Mouse (Mus musculus) midbrain, embryonic 15.5 days (tissue): ENCODE measurements around the gene Eva1b. TPM values are rescaled to one million over a fixed set of nuclear protein-coding genes. Genes with fewer than 3 reads are reported as not detected.

ENCODE experiments used
- ATAC-seq: fragments of 200-750 bp; cut with Nextera tagmentation; replicated peaks from 2 replicates; pipeline ENCODE4 v1.8.0; 2017; ENCODE audit warnings: moderate TSS enrichment
- H3K27ac ChIP-seq: fragments of 300-500 bp; sonication (generic); 2 replicates; pipeline ENCODE4 v1.5.1; 2015; ENCODE audit warnings: mild to moderate bottlenecking, inconsistent platforms
- H3K27me3 ChIP-seq: fragments of 300-500 bp; sonication (generic); replicated peaks from 2 replicates; pipeline ENCODE4 v1.6.1; 2015; ENCODE audit warnings: inconsistent platforms
- H3K36me3 ChIP-seq: fragments of 300-500 bp; sonication (generic); replicated peaks from 2 replicates; pipeline ENCODE4 v1.6.1; 2015; ENCODE audit warnings: inconsistent platforms
- H3K4me1 ChIP-seq: fragments of 300-500 bp; sonication (generic); 2 replicates; pipeline ENCODE4 v1.6.1; 2015; ENCODE audit warnings: inconsistent platforms
- H3K4me2 ChIP-seq: fragments of 300-500 bp; sonication (generic); 2 replicates; pipeline ENCODE4 v1.6.1; 2015; ENCODE audit warnings: inconsistent platforms, mild to moderate bottlenecking, moderate library complexity
- H3K4me3 ChIP-seq: fragments of 300-500 bp; sonication (generic); 2 replicates; pipeline ENCODE4 v1.5.1; 2015; ENCODE audit warnings: mild to moderate bottlenecking, inconsistent platforms
- H3K9ac ChIP-seq: fragments of 300-500 bp; sonication (generic); 2 replicates; pipeline ENCODE4 v1.6.1; 2015; ENCODE audit warnings: mild to moderate bottlenecking, inconsistent platforms
- H3K9me3 ChIP-seq: fragments of 300-500 bp; sonication (generic); 2 replicates; pipeline ENCODE4 v1.6.1; 2016; ENCODE audit warnings: inconsistent platforms
- WGBS: fragments of 180-500 bp; shearing (Covaris S2); methylation state at CpG from one replicate; pipeline ENCODE4 v1.1.7; 2015; ENCODE audit warnings: mixed read lengths; 5-methylcytosine and 5-hydroxymethylcytosine counted together
- polyA plus RNA-seq: library from polyadenylated mRNA; unstranded; fragments of >200 nt; fragmentation: Nextera tagmentation; extraction: Ambion mirVana; gene quantifications from 2 replicates; pipeline ENCODE4 v1.2.1, GENCODE M21; 2015

Gene Eva1b
- polyA plus RNA-seq, 1 experiment from 2014 or later: 12.0 TPM

DNA sequence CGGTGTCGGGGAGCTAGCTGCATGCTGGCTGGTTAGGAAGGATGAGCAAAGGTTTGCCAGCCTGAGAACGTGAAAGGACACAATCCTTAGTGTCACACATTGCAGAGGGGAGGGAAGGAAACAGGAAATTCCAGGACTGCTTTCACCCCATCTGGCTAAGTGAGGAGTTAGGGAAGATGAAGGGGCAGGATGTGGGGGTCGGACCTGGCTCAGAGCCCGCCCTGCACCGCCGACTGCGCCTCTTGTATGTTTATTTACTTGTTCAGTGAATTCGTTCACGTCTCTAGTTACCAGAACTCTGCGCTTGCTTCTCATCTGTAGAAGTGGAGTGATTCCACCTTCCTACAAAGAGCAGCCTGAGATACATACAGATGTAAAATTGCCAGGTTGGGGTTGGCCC, 17.0 kb upstream of the Eva1b start:
- 0 out of 2 replicates have a peak overlapping the region, but pooled peaks have one; percentile 23 for H3K27ac ChIP-seq
- H3K4me3 ChIP-seq: no peak overlapping the region
- peaks cover 33% of the 10 kb centered on the region for H3K36me3 ChIP-seq
- H3K9ac ChIP-seq: no peak overlapping the region
- H3K4me1 ChIP-seq: peaks cover 15% of the 10 kb centered on the region
- ATAC-seq: no peak
- 91% methylated on average over 11 of the region's 11 CpGs for WGBS
- no peaks in the 10 kb centered on the region for H3K9me3 ChIP-seq
- H3K4me2 ChIP-seq: no peak overlapping the region
- H3K27me3 ChIP-seq: no peaks in the 10 kb centered on the region

DNA sequence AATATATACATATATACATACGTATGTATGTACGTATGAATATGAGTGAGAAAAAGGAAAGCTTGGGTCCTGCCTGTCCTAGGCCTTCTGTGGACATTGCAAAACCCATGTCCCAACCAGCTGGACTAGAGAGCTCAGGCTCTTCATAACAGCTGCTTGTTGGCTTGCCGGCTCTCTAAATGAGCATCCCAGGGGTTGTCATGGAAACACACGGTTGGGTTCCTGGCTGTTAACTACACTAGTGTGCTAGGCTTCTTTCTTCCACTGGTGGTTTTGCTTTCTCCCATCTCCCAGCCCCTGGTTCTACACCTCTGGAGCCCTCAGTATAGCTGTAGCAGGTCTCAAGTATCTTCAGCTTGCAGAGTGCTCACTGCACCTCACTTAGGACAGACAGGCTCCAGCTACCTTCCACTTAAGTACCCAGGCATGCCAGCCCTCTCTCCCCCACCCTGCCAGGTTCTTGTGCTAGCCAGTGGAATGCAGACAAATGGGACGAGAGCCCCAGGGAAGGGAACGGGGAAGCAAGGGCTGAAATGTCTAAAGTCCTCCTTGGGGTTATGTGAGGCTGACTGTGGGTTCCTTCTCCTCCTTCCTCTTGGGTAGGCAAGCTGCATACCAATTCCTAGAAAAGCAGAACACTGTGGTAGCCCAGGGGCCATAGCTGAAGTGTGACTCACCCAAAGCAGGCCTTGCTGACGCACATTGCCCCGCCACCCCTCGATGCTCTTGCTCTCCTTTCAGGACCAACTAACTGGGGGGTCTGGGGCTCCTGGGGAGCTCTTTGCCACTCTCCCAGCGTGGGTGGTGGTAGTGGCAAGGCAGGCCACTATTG, 16.0 kb upstream of the Eva1b start:
- no peak overlapping the region for H3K9ac ChIP-seq
- 0 out of 2 replicates have a peak, but pooled peaks have one; percentile 62 for ATAC-seq

GRCm38 (mm10) chr4:126132636-126133264, 14.8 kb upstream of the Eva1b start:
- no peak overlapping the region for H3K9ac ChIP-seq
- WGBS: 75% methylated on average over 6 of the region's 6 CpGs

More for the DNA sequence above, 16.0 kb upstream of the Eva1b start:
- peaks cover 30% of the 10 kb centered on the region for H3K36me3 ChIP-seq
- H3K9me3 ChIP-seq: no peaks in the 10 kb centered on the region
- no peak overlapping the region for H3K4me2 ChIP-seq
- H3K27ac ChIP-seq: peak overlapping the region; percentile 39; the same call in 1 of the 2 replicates
- no peak overlapping the region for H3K4me3 ChIP-seq
- no peaks in the 10 kb centered on the region for H3K27me3 ChIP-seq
- peaks cover 15% of the 10 kb centered on the region for H3K4me1 ChIP-seq
- 66% methylated on average over 10 of the region's 10 CpGs for WGBS

DNA sequence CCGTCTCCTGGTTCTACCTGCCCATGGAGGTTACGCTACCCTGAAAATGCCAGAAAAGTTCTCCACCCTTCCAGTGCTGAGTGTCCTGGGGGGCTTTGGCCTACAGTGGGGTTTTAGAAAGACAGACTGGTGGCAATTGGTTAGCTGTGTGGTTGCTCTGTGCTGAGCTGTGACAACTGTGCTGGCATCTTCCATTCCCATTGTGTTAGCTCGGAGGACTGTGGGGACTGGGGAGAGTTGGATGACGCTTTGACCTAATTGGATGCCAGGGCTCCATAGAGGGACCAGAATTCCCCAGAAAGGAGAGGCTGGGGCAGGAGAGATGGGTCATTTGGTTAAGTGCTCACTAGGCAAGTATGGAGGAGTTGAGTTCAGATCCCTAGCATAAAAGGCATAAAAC, 13.3 kb upstream of the Eva1b start:
- Histone ChIP-seq H3K4me2 (no peak overlapping the region), H3K27me3 (no peaks in the 10 kb centered on the region), H3K27ac (no peak overlapping the region), H3K9ac (no peak overlapping the region), H3K4me3 (no peak overlapping the region), H3K9me3 (no peaks in the 10 kb centered on the region), H3K36me3 (peaks cover 49% of the 10 kb centered on the region), H3K4me1 (peaks cover 15% of the 10 kb centered on the region)
- WGBS: 93% methylated on average over 4 of the region's 4 CpGs
- no peak for ATAC-seq

More at GRCm38 (mm10) chr4:126132636-126133264, 14.8 kb upstream of the Eva1b start:
- Histone ChIP-seq H3K4me2 (no peak overlapping the region), H3K36me3 (peaks cover 40% of the 10 kb centered on the region), H3K4me3 (no peak overlapping the region), H3K9me3 (no peaks in the 10 kb centered on the region), H3K27me3 (no peaks in the 10 kb centered on the region), H3K27ac (0 out of 2 replicates have a peak overlapping the region, but pooled peaks have one; percentile 15), H3K4me1 (peaks cover 15% of the 10 kb centered on the region)
- ATAC-seq: no peak

DNA sequence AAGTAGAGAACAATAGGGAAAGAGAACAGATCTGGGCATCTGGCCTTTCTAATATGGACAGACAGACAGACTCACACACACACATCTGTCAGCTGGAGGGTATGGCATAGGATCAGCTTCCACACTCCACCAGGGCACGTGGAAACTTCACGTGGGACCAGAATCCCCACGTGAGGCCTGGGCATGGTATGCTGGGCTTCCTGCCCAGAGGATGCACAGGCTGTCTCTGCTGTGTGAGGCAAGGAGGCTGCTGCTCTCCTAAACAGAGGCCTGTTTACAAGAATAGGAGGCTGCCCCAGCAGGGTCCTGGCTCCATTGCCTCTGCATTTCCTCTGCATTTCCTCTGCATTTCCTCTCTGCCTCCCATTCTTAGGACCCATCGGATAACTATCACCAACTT, 12.9 kb upstream of the Eva1b start:
- peaks cover 15% of the 10 kb centered on the region for H3K4me1 ChIP-seq
- ATAC-seq: no peak
- WGBS: 89% methylated on average over 4 of the region's 4 CpGs
- no peak overlapping the region for H3K4me3 ChIP-seq
- H3K9ac ChIP-seq: no peak overlapping the region
- H3K36me3 ChIP-seq: peaks cover 50% of the 10 kb centered on the region
- no peaks in the 10 kb centered on the region for H3K9me3 ChIP-seq
- no peaks in the 10 kb centered on the region for H3K27me3 ChIP-seq
- no peak overlapping the region for H3K27ac ChIP-seq
- no peak overlapping the region for H3K4me2 ChIP-seq

DNA sequence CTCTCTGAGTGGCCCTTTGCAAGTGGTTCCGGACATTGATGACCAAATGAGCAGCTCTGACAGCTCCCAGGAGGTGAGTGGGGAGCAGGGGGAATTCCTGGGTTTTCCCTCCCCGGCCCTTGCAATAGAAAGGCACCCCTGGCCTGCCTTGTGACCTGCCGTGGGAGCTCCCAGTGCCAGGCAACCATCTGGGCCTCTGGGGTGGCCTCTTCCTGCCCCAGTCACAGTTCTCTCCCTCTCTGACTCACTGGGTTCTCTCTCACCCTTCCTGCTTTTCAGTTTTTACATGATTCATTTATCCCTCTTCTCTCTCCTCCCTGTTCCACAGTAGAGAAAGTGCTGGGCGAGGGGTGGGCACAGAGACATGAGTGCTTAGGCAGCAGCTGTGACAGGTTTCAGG, 9.8 kb upstream of the Eva1b start:
- no peak overlapping the region for H3K27ac ChIP-seq

DNA sequence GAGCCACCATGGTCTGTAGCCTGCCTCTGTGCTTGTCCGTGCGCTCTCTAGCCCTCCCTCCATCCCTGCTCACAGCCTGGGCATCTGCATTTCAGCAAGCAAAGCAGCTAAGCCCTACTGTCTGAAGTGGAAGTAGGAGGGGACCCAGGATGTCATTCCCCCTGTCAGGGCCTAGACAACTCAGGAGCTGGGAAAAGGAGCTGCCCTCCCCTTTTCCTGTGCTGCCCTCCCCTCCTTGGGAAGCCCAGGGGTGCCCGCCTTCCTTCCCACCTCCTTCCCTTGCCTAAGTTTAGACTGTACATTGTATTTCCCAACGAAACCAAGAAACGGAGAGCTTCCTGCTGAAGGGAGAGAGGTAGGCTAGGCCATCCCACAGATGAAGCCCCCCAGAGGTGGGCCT, 6.5 kb upstream of the Eva1b start:
- ATAC-seq: no peak
- 86% methylated on average over 5 of the region's 5 CpGs for WGBS
- peaks cover 34% of the 10 kb centered on the region for H3K36me3 ChIP-seq

More for the DNA sequence above, 9.8 kb upstream of the Eva1b start:
- Histone ChIP-seq H3K9me3 (no peaks in the 10 kb centered on the region), H3K4me3 (no peak overlapping the region), H3K4me2 (no peak overlapping the region), H3K27me3 (no peaks in the 10 kb centered on the region), H3K36me3 (peaks cover 50% of the 10 kb centered on the region), H3K4me1 (peaks cover under 1% of the 10 kb centered on the region; the same call in 1 of the 2 replicates), H3K9ac (no peak overlapping the region)
- 84% methylated on average over 4 of the region's 4 CpGs for WGBS
- ATAC-seq: no peak

GRCm38 (mm10) chr4:126145396-126145795, 2.1 kb upstream of the Eva1b start:
- no peak overlapping the region for H3K9ac ChIP-seq
- no peak for ATAC-seq
- peaks cover 22% of the 10 kb centered on the region for H3K4me1 ChIP-seq
- H3K27ac ChIP-seq: no peak overlapping the region
- peaks cover 32% of the 10 kb centered on the region for H3K27me3 ChIP-seq
- H3K4me2 ChIP-seq: no peak overlapping the region
- H3K4me3 ChIP-seq: no peak overlapping the region
- no peaks in the 10 kb centered on the region for H3K9me3 ChIP-seq
- no peaks in the 10 kb centered on the region for H3K36me3 ChIP-seq
- 62% methylated on average over 4 of the region's 4 CpGs for WGBS

More for the DNA sequence above, 6.5 kb upstream of the Eva1b start:
- Histone ChIP-seq H3K4me2 (no peak overlapping the region), H3K27ac (no peak overlapping the region), H3K4me1 (no peaks in the 10 kb centered on the region), H3K4me3 (no peak overlapping the region), H3K27me3 (no peaks in the 10 kb centered on the region), H3K9ac (no peak overlapping the region), H3K9me3 (no peaks in the 10 kb centered on the region)

DNA sequence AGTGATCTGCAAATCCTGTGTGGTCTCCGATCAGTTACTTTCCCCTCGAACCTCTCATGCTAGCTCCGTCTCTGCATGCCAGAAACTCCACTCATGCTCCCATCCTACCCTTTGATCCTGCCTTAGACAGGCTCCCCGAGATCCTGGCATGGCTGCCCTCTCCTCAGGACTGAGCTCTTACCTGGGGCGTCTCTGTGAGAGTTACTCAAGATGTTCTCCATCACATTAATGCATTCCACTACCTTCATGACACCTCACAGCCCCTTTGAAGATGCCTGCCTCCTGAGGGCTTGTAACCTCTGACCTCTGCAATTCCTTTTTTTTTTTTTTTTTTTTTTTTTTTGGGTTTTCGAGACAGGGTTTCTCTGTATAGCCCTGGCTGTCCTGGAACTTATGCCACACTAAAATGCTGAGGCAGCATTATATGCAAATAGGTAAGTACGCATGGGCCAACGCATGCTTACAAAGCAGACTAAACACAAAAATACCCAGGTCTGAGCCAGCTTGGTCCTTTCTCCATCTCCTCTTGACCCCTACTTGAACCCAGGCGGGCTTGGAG, 491 bp upstream of the Eva1b start:
- H3K4me1 ChIP-seq: peaks cover 22% of the 10 kb centered on the region
- H3K36me3 ChIP-seq: no peaks in the 10 kb centered on the region
- WGBS: 59% methylated on average over 9 of the region's 9 CpGs
- H3K27ac ChIP-seq: no peak overlapping the region
- no peak overlapping the region for H3K4me2 ChIP-seq
- no peak for ATAC-seq
- no peak overlapping the region for H3K9ac ChIP-seq
- peaks cover 38% of the 10 kb centered on the region for H3K27me3 ChIP-seq
- H3K4me3 ChIP-seq: no peak overlapping the region
- no peaks in the 10 kb centered on the region for H3K9me3 ChIP-seq

DNA sequence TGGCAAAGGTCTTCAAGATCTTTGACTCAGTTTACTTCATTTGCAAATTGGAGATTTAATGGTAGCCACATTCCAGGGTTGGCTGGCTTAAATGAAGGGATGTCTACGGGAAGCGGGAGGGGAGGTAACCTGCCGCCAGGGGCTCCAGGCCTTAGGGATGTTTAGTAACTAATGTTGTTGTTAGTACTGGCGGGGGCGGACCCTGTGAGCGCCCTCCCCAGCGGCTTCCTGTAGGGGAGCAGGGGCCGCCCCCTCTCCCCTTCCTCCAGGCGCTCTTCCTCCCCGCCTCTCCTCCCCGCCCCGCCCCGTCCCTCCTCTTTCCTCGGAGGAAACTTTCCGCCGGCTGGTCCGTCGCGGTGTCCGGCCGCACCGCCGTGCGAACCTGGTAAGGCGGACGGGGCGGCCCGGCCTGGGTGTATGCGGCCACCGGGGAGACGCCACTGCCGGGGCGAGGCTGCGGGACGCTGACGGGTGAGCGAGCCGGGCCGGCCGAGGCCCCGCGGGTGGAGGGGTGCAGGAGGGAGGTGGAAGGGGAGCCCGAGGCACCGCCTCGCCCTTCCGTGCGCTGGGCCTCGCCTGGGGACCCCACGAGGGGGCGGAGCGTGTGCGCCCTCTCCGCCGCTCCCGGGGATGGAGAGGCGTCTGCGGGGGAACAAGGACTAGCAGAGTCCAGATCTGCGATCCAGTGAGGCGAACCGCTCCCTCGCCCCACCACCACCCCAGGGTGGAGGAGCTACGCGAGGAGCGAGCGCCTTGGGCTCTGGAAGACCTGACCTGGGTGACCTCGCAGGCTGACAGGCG, 817 bp downstream of the Eva1b start:
- H3K4me3 ChIP-seq: peak overlapping the region; percentile 35
- no peak overlapping the region for H3K27ac ChIP-seq
- under 1% methylated on average over 63 of the region's 67 CpGs for WGBS
- H3K36me3 ChIP-seq: no peaks in the 10 kb centered on the region
- H3K9ac ChIP-seq: peak overlapping the region; percentile 18; the same call in 1 of the 2 replicates
- peak overlapping the region; percentile 59 for H3K4me2 ChIP-seq
- peaks cover 38% of the 10 kb centered on the region for H3K27me3 ChIP-seq
- ATAC-seq: 0 out of 2 replicates have a peak, but pooled peaks have one; percentile 45
- no peaks in the 10 kb centered on the region for H3K9me3 ChIP-seq
- peaks cover 22% of the 10 kb centered on the region for H3K4me1 ChIP-seq

GRCm38 (mm10) chr4:126149041-126149676, 1.6 kb downstream of the Eva1b start:
- WGBS: 28% methylated on average over 42 of the region's 42 CpGs
- H3K36me3 ChIP-seq: no peaks in the 10 kb centered on the region
- 0 out of 2 replicates have a peak, but pooled peaks have one; percentile 6 for ATAC-seq
- no peak overlapping the region for H3K27ac ChIP-seq
- peak overlapping the region; percentile 35 for H3K4me3 ChIP-seq
- H3K9ac ChIP-seq: peak overlapping the region; percentile 18; the same call in 1 of the 2 replicates
- H3K4me1 ChIP-seq: peaks cover 22% of the 10 kb centered on the region
- H3K27me3 ChIP-seq: peaks cover 38% of the 10 kb centered on the region
- H3K9me3 ChIP-seq: no peaks in the 10 kb centered on the region
- peak overlapping the region; percentile 59 for H3K4me2 ChIP-seq
